Mouse (Mus musculus) neural tube, embryonic 12.5 days (tissue): ENCODE data around the gene Ccdc78. TPM values are rescaled to one million over a fixed set of nuclear protein-coding genes. Genes with fewer than 3 reads are reported as not detected.

Experiments
- ATAC-seq: fragments of 200-750 bp; cut with Nextera tagmentation; 2 replicates; pipeline ENCODE4 v1.8.0; 2017; ENCODE audit warnings: low read depth, mild to moderate bottlenecking, moderate TSS enrichment, moderate library complexity; ENCODE audit not compliant: low FRiP score
- H3K27ac ChIP-seq: fragments of 300-500 bp; sonication (generic); 2 replicates; pipeline ENCODE4 v1.5.1; 2016
- H3K27me3 ChIP-seq: fragments of 300-500 bp; sonication (generic); replicated peaks from 2 replicates; pipeline ENCODE4 v1.6.1; 2016; ENCODE audit warnings: mild to moderate bottlenecking
- H3K36me3 ChIP-seq: fragments of 300-500 bp; sonication (generic); 2 replicates; pipeline ENCODE4 v1.6.1; 2016; ENCODE audit warnings: mild to moderate bottlenecking
- H3K4me1 ChIP-seq: fragments of 300-500 bp; sonication (generic); 2 replicates; pipeline ENCODE4 v1.6.1; 2016
- H3K4me2 ChIP-seq: fragments of 300-500 bp; sonication (generic); replicated peaks from 2 replicates; pipeline ENCODE4 v1.6.1; 2016; ENCODE audit warnings: mild to moderate bottlenecking
- H3K4me3 ChIP-seq: fragments of 300-500 bp; sonication (generic); 2 replicates; pipeline ENCODE4 v1.5.1; 2016
- H3K9ac ChIP-seq: fragments of 300-500 bp; sonication (generic); 2 replicates; pipeline ENCODE4 v1.6.1; 2016; ENCODE audit warnings: mild to moderate bottlenecking
- H3K9me3 ChIP-seq: fragments of 300-500 bp; sonication (generic); 2 replicates; pipeline ENCODE4 v1.6.1; 2016; ENCODE audit warnings: mild to moderate bottlenecking
- WGBS: fragments of 180-500 bp; shearing (Covaris S2); methylation state at CpG from one replicate; pipeline ENCODE4 v1.1.7; 2016; 5-methylcytosine and 5-hydroxymethylcytosine counted together
- polyA plus RNA-seq: library from polyadenylated mRNA; unstranded; fragments of >200 nt; fragmentation: Nextera tagmentation; extraction: Ambion mirVana; gene quantifications from 2 replicates; pipeline ENCODE4 v1.2.1, GENCODE M21; 2016

Gene Ccdc78
- polyA plus RNA-seq, 1 experiment from 2014 or later, result 0.33 TPM

DNA sequence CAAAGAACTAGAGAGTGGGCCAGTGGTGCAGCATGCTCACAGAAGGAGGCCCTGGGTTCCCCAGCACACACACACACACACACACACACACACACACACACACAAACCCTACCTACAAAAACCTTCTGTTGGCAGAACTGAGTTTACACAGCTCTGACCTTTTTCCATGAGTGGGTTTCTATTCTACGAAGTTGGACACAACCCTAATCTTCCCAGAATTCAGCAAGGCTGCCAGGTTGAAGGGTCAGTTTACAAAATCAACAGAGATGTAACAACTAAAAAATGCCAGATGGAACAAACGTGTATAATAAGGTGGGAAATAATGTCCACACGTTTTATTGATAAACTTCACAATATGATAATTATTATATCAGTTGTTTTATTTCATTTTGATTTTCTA is 28.7 kb upstream of the Ccdc78 start:
- Histone ChIP-seq H3K4me1 (no peaks in the 10 kb centered on the region), H3K36me3 (no peaks in the 10 kb centered on the region), H3K9me3 (no peaks in the 10 kb centered on the region), H3K9ac (no peak overlapping the region), H3K4me2 (no peak overlapping the region), H3K27me3 (no peaks in the 10 kb centered on the region; the same call in 1 of the 2 replicates), H3K4me3 (no peak overlapping the region), H3K27ac (no peak overlapping the region)
- WGBS, result 80% methylated on average over 3 of the region's 3 CpGs
- no peak for ATAC-seq

- Histone ChIP-seq H3K36me3 (no peaks in the 10 kb centered on the region), H3K4me3 (no peak overlapping the region)
- ATAC-seq, result no peak
Measured at GRCm38 (mm10) chr17:25760148-25760547, 26.2 kb upstream of the Ccdc78 start.

DNA sequence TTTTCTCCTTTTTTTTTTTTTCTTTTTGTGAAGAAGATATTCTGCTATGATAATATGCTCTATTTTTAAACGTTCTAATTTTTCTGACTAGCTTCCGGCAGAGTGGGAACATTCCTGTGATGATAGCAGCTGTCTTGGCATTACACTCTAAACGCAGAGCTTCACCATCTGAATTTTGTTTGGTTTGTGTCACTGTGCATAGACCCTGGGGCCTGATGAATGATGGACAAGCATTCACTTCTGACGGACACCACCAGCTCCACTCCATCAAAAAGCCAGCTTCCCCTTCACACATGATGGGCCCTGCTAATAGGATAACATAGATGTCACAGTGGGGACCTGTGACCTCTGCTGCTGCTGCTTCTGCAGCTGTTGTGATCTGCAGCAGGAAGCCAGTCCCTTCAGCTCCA is 24.8 kb upstream of the Ccdc78 start:
- no peak for ATAC-seq
- Histone ChIP-seq H3K27ac (no peak overlapping the region), H3K4me3 (no peak overlapping the region), H3K4me1 (no peaks in the 10 kb centered on the region), H3K4me2 (no peak overlapping the region), H3K9me3 (no peaks in the 10 kb centered on the region), H3K27me3 (no peaks in the 10 kb centered on the region), H3K9ac (no peak overlapping the region), H3K36me3 (no peaks in the 10 kb centered on the region)
- 59% methylated on average over 4 of the region's 4 CpGs for WGBS

More at GRCm38 (mm10) chr17:25760148-25760547, 26.2 kb upstream of the Ccdc78 start:
- no peaks in the 10 kb centered on the region for H3K4me1 ChIP-seq
- H3K4me2 ChIP-seq, result no peak overlapping the region
- no peak overlapping the region for H3K27ac ChIP-seq
- 75% methylated on average over 8 of the region's 8 CpGs for WGBS
- H3K9ac ChIP-seq, result no peak overlapping the region
- no peaks in the 10 kb centered on the region for H3K27me3 ChIP-seq
- no peaks in the 10 kb centered on the region for H3K9me3 ChIP-seq

DNA sequence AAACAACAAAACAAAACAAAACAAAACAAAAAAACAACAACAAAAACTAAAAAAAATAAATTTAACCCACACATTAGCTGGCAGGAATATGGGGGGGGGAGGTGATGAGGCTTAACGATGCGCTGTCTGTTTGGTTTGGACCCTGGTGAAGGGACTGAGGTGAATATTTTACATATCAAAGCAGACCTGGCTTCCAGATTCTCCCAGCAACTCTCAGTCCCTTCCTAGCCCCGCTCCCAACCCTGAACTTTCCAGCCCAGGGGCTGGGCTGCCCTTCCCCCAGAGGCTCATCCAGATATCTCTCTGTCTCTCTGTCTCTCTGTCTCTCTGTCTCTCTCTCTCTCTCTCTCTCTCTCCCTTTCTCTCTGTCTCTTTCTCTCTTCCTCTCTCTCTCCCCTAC is 23.8 kb upstream of the Ccdc78 start:
- no peaks in the 10 kb centered on the region; the same call in 1 of the 2 replicates for H3K27me3 ChIP-seq
- H3K9me3 ChIP-seq, result no peaks in the 10 kb centered on the region
- H3K9ac ChIP-seq, result no peak overlapping the region
- no peak for ATAC-seq
- H3K4me2 ChIP-seq, result no peak overlapping the region
- H3K36me3 ChIP-seq, result no peaks in the 10 kb centered on the region
- H3K4me1 ChIP-seq, result no peaks in the 10 kb centered on the region
- WGBS, result 30% methylated on average over 3 of the region's 3 CpGs
- H3K27ac ChIP-seq, result no peak overlapping the region
- H3K4me3 ChIP-seq, result no peak overlapping the region

DNA sequence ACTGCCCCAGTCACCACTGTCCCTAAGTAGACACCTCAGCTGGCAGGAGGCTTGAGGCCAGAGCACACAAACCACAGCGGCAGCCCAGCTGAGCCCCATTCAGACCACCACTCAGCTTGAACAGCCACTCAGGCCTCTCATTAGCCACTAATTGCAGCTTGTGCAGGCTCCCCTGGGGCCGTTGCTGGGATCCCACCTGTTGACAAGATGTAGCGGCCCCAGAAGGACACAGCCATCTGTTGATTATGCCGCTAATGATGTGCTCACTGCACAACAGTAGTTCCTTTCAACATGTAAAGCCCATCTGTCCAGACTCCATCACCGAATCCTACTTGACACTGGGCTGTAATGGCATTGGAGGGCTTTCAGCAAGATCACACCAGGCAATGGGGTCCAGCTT is 20.5 kb upstream of the Ccdc78 start:
- Histone ChIP-seq H3K9ac (no peak overlapping the region), H3K9me3 (no peaks in the 10 kb centered on the region), H3K27ac (no peak overlapping the region), H3K27me3 (no peaks in the 10 kb centered on the region; the same call in 1 of the 2 replicates), H3K4me2 (no peak overlapping the region), H3K4me3 (no peak overlapping the region), H3K36me3 (no peaks in the 10 kb centered on the region), H3K4me1 (no peaks in the 10 kb centered on the region)
- 37% methylated on average over 5 of the region's 5 CpGs for WGBS
- ATAC-seq, result peak; percentile 48; the same call in 1 of the 2 replicates

DNA sequence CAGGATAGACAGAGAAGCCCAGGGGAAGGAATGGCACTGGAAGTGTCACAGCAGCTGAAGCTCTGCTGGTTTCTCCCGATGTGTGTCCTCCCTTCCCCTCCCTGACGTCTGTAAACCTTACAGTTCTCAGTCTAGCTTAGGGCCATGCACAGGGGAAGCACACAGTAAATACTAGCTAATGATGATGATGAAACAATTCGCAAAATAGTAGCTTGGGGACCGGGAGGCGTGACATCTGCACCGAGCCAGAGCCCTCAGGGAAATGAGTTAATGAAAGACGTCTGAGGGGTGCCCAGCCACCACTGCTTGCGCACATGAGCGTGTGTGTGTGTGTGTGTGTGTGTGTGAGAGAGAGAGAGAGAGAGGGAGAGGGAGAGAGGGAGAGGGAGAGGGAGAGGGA is 17.0 kb upstream of the Ccdc78 start:
- no peak overlapping the region for H3K4me2 ChIP-seq
- no peaks in the 10 kb centered on the region for H3K9me3 ChIP-seq
- WGBS, result 64% methylated on average over 9 of the region's 9 CpGs
- H3K4me3 ChIP-seq, result no peak overlapping the region
- H3K4me1 ChIP-seq, result peaks cover 6% of the 10 kb centered on the region
- H3K27me3 ChIP-seq, result no peaks in the 10 kb centered on the region; the same call in 1 of the 2 replicates
- ATAC-seq, result no peak
- H3K9ac ChIP-seq, result no peak overlapping the region
- no peaks in the 10 kb centered on the region for H3K36me3 ChIP-seq
- no peak overlapping the region for H3K27ac ChIP-seq

- H3K27me3 ChIP-seq, result no peaks in the 10 kb centered on the region
- under 1% methylated on average over 37 of the region's 37 CpGs for WGBS
- peak within 1 kb of the TSS; percentile 74 for H3K4me3 ChIP-seq
- peak; percentile 70 for ATAC-seq
- H3K4me2 ChIP-seq, result peak within 1 kb of the TSS; percentile 87
- H3K9me3 ChIP-seq, result no peaks in the 10 kb centered on the region
- no peak within 1 kb of the TSS for H3K27ac ChIP-seq
- no peaks in the 10 kb centered on the region for H3K36me3 ChIP-seq
- H3K9ac ChIP-seq, result peak within 1 kb of the TSS; percentile 84
- peaks cover 11% of the 10 kb centered on the region for H3K4me1 ChIP-seq
Measured at GRCm38 (mm10) chr17:25773549-25774120, 12.7 kb upstream of the Ccdc78 start, which contains the start of gene Narfl. Narfl (plus strand) TSS chr17:25773776.

DNA sequence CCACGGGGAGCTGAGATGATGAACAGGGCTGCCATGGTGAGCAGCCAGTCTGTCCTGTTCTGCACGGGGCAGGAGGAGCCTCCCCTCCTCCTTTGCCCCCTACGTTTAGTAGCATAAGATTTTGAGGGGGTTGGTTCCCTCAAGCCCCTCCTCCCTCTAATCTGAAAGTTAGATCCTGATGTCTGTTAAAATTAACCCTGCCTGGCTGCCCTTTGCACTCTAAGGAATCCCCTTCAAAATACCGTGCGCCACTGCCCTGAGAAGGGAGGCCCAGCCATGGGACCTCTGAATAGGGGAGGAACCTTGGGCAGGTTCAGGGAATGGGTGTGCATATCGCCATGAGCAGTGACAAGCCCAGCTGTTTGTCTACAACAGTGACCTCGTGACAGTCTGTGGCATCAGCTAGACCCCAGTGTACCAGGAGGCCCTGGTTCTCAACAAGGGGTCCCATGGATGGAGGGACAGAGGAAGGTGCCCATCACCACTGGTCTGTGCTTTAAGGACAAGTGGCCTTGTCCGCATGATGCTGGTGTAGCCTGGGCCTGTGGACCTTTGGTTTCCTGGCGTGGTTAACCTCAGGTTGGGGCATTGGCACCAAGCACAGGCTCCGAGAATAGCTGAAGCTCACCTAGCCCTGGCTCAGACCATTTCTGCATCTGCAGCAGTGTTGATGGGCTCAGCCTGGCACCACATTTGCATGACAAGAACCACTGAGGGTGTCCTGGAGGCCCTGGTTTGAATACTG is 10.9 kb upstream of the Ccdc78 start:
- Histone ChIP-seq H3K9ac (no peak overlapping the region), H3K9me3 (no peaks in the 10 kb centered on the region), H3K36me3 (peaks cover 5% of the 10 kb centered on the region), H3K27ac (no peak overlapping the region), H3K4me2 (no peak overlapping the region), H3K4me1 (peaks cover 11% of the 10 kb centered on the region), H3K4me3 (no peak overlapping the region), H3K27me3 (no peaks in the 10 kb centered on the region)
- ATAC-seq, result no peak
- WGBS, result 86% methylated on average over 10 of the region's 10 CpGs

GRCm38 (mm10) chr17:25777948-25778347 is 8.4 kb upstream of the Ccdc78 start:
- H3K36me3 ChIP-seq, result peaks cover 30% of the 10 kb centered on the region

DNA sequence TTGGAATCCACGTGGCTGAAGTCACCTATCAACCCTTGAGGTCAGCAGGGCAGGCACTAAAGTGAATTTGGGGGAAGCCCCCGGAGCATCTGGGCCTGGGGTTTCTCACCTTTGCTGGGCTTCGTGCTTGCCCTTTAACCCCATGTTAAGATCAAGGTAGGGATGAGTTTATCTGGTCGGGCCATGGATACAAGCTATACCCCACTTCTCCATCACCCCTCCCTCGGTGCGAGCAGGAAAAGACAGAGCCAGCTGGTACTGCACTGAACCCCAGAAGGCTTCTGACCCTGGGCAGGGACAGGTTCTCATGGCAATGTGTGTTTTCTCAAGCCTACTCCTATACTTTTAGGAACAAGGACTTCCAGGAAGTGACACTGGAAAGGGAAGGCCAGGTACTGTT is 5.0 kb upstream of the Ccdc78 start:
- Histone ChIP-seq H3K27me3 (no peaks in the 10 kb centered on the region), H3K9me3 (no peaks in the 10 kb centered on the region), H3K9ac (no peak overlapping the region), H3K27ac (no peak overlapping the region), H3K36me3 (peaks cover 41% of the 10 kb centered on the region), H3K4me1 (peaks cover 20% of the 10 kb centered on the region), H3K4me2 (no peak overlapping the region), H3K4me3 (no peak overlapping the region)
- WGBS, result 81% methylated on average over 6 of the region's 6 CpGs
- no peak for ATAC-seq

More at GRCm38 (mm10) chr17:25777948-25778347, 8.4 kb upstream of the Ccdc78 start:
- no peak overlapping the region for H3K9ac ChIP-seq
- H3K4me2 ChIP-seq, result no peak overlapping the region
- peaks cover 14% of the 10 kb centered on the region for H3K4me1 ChIP-seq
- 88% methylated on average over 5 of the region's 5 CpGs for WGBS
- no peaks in the 10 kb centered on the region for H3K9me3 ChIP-seq
- H3K27ac ChIP-seq, result no peak overlapping the region
- no peak overlapping the region for H3K4me3 ChIP-seq
- no peaks in the 10 kb centered on the region for H3K27me3 ChIP-seq
- no peak for ATAC-seq

- Histone ChIP-seq H3K4me2 (peak overlapping the region; percentile 78), H3K4me1 (peaks cover 20% of the 10 kb centered on the region), H3K4me3 (no peak overlapping the region), H3K27me3 (no peaks in the 10 kb centered on the region), H3K9ac (no peak overlapping the region), H3K27ac (no peak overlapping the region), H3K9me3 (no peaks in the 10 kb centered on the region), H3K36me3 (peaks cover 49% of the 10 kb centered on the region)
- 82% methylated on average over 7 of the region's 7 CpGs for WGBS
- no peak for ATAC-seq
Measured at GRCm38 (mm10) chr17:25783086-25783485, 3.3 kb upstream of the Ccdc78 start.

DNA sequence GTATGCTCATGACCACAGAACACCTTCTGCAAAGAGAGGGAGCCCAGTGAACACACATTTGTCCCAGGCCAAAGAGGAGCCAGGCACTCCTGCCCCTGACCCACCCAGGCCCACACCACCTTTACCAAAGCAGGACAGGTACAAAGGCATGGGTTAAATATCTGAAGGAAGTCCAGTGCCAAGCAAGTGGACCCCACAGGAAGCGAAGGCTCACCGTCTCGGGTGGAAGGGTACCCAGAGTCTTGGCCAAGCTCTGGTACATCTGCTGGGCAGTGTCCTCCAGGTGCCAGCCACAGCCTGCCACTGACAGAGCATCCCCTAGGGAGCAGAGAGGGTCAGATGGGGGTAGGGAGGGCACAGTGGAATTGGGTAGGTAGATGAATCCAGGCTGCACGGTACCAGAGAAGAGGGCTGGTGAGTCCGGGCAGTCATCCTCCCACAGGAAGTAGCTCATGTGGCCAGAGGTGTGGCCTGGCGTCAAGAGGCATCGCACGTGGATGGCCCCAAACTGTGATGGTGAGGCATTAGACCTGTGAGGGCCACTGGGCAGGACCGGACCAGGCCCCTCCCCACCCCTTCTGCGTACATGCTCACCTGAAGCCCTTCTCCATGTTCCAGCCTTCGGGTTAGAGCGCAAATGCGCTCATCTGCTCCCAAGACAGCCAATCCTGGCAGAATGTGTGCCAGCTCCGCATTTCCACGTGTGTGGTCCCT is 2.4 kb upstream of the Ccdc78 start:
- H3K9ac ChIP-seq, result peak overlapping the region; percentile 54
- H3K27me3 ChIP-seq, result no peaks in the 10 kb centered on the region
- no peak overlapping the region for H3K27ac ChIP-seq
- H3K36me3 ChIP-seq, result peaks cover 56% of the 10 kb centered on the region
- no peak for ATAC-seq
- H3K4me2 ChIP-seq, result peak overlapping the region; percentile 78
- 85% methylated on average over 15 of the region's 15 CpGs for WGBS
- H3K9me3 ChIP-seq, result no peaks in the 10 kb centered on the region
- peak overlapping the region; percentile 58 for H3K4me3 ChIP-seq
- H3K4me1 ChIP-seq, result peaks cover 20% of the 10 kb centered on the region
